Mouse (Mus musculus) gastrocnemius, postnatal 14 days (tissue): ENCODE data around the gene Ftl1. TPM values are rescaled to one million over a fixed set of nuclear protein-coding genes. Genes with fewer than 3 reads are reported as not detected.

Source experiments
- DNase-seq: peaks from one replicate; pipeline ENCODE4 v3.0.0; 2021; ENCODE audit warnings: mixed read lengths
- intact Hi-C: fragments of 180-260 bp; cut with DNase I; formaldehyde crosslinking; loops from one replicate; pipeline ENCODE4 v1.15.1; 2025; ENCODE audit warnings: low total_unique reads
- microRNA-seq, 2 experiments: library from miRNA; unstranded; fragments of <30 nt; microRNA quantifications; one replicate each; pipeline ENCODE4 v1.2.0; 2021
- total RNA-seq, 2 experiments: library from RNA; stranded (reverse); gene quantifications; 2 replicates each; pipeline ENCODE4 v1.2.3; 2021

The Ftl1 gene
- total RNA-seq, 2 experiments from 2014 or later, result 119 to 132 TPM

GRCm38 (mm10) chr7:45420615-45420919, 39.1 kb downstream of the Ftl1 start, which contains the start of gene Lhb:
Lhb (plus strand) TSS chr7:45420820.
- intact Hi-C loops, result no loop called here

GRCm38 (mm10) chr7:45419859-45420614, 39.6 kb downstream of the Ftl1 start:
- intact Hi-C loops, result no loop called here
- DNase-seq, result no peak

More at GRCm38 (mm10) chr7:45420615-45420919, 39.1 kb downstream of the Ftl1 start, which contains the start of gene Lhb:
- no peak for DNase-seq

- DNase-seq, result no peak
- intact Hi-C loops, result no loop called here
Observed at GRCm38 (mm10) chr7:45417962-45418492, 41.7 kb downstream of the Ftl1 start.

GRCm38 (mm10) chr7:45415636-45416035, 44.0 kb downstream of the Ftl1 start:
- intact Hi-C loops, result no loop called here
- no peak for DNase-seq

- intact Hi-C loops, result no loop called here
- no peak for DNase-seq
Observed at GRCm38 (mm10) chr7:45414740-45415224, 44.9 kb downstream of the Ftl1 start.

GRCm38 (mm10) chr7:45413864-45414739, 45.6 kb downstream of the Ftl1 start:
- DNase-seq, result no peak
- intact Hi-C loops, result no loop called here

GRCm38 (mm10) chr7:45413113-45413863, 46.4 kb downstream of the Ftl1 start, which contains the start of gene Ntf5:
Ntf5 (plus strand) TSS chr7:45413695.
- intact Hi-C loops, result no loop called here
- DNase-seq, result no peak

GRCm38 (mm10) chr7:45412421-45412820, 47.3 kb downstream of the Ftl1 start:
- intact Hi-C loops, result no loop called here
- peak; percentile 45 for DNase-seq

GRCm38 (mm10) chr7:45409497-45410163, 50.1 kb downstream of the Ftl1 start:
- DNase-seq, result no peak
- intact Hi-C loops, result no loop called here

GRCm38 (mm10) chr7:45408949-45409348, 50.7 kb downstream of the Ftl1 start:
- intact Hi-C loops, result no loop called here
- no peak for DNase-seq

- intact Hi-C loops, result no loop called here
Observed at GRCm38 (mm10) chr7:45408351-45408750, 51.3 kb downstream of the Ftl1 start.

More at GRCm38 (mm10) chr7:45408351-45408750, 51.3 kb downstream of the Ftl1 start:
- DNase-seq, result no peak

Small RNAs within 50 kb of the gene (microRNA-seq; reads per million reads assigned to microRNA genes)
- gene Gm22133, result 0 reads per million in 2 experiments

Other genes starting within 250 kb of the Ftl1 start
- gene Dkkl1, start 247.7 kb downstream of the Ftl1 start, total RNA-seq, result not detected
- gene Tead2, start 244.1 kb downstream of the Ftl1 start, total RNA-seq, result 10 to 100 TPM in 1 of 2 experiments, 1 to 10 TPM in 1; 7.1 to 10.9 TPM
- gene Cd37, start 220.8 kb downstream of the Ftl1 start, total RNA-seq, result 1 to 10 TPM; 1.4 to 1.5 TPM
- not detected for gene Slc6a16, start 218.8 kb downstream of the Ftl1 start, total RNA-seq
- not detected for gene Slc6a21, start 182.4 kb downstream of the Ftl1 start, total RNA-seq
- 10 to 100 TPM; 23.5 to 24.5 TPM for gene Trpm4, start 126.1 kb downstream of the Ftl1 start, total RNA-seq
- 100 to 1,000 TPM; 711 to 744 TPM for gene Hrc, start 124.6 kb downstream of the Ftl1 start, total RNA-seq
- under 1 TPM; 0.69 to 0.78 TPM for gene Ppfia3, start 92.9 kb downstream of the Ftl1 start, total RNA-seq
- gene Lin7b, start 89.3 kb downstream of the Ftl1 start, total RNA-seq, result 1 to 10 TPM in 1 of 2 experiments, under 1 TPM in 1; 0.49 to 1.6 TPM
- 10 to 100 TPM; 90.1 to 93.1 TPM for gene Snrnp70, start 64.1 kb downstream of the Ftl1 start, total RNA-seq
- 10 to 100 TPM; 39.6 to 44.1 TPM for gene Kcna7, start 54.2 kb downstream of the Ftl1 start, total RNA-seq
- 1 to 10 TPM; 2.3 to 2.6 TPM for gene Ntf5, start 46.2 kb downstream of the Ftl1 start, total RNA-seq
- gene Lhb, start 39.1 kb downstream of the Ftl1 start, total RNA-seq, result under 1 TPM in 1 of 2 experiments, not detected in 1; 0.35 TPM
- 100 to 1,000 TPM; 167 to 213 TPM for gene Gys1, start 25.0 kb downstream of the Ftl1 start, total RNA-seq
- 10 to 100 TPM; 20.3 to 23.7 TPM for gene Ruvbl2, start 21.8 kb downstream of the Ftl1 start, total RNA-seq
- 10 to 100 TPM; 20.1 to 22.4 TPM for gene Bax, start 7.0 kb upstream of the Ftl1 start, total RNA-seq
- not detected for gene Tulp2, start 22.0 kb upstream of the Ftl1 start, total RNA-seq
- 1 to 10 TPM; 6.0 to 6.2 TPM for gene Gm45808, start 26.9 kb upstream of the Ftl1 start, total RNA-seq
- 10 to 100 TPM in 1 of 2 experiments, 1 to 10 TPM in 1; 9.4 to 10.5 TPM for gene Dhdh, start 28.9 kb upstream of the Ftl1 start, total RNA-seq
- 100 to 1,000 TPM; 100 TPM for gene Nucb1, start 50.5 kb upstream of the Ftl1 start, total RNA-seq
- 10 to 100 TPM; 13.1 to 18.4 TPM for gene Ppp1r15a, start 66.4 kb upstream of the Ftl1 start, total RNA-seq
- 10 to 100 TPM in 1 of 2 experiments, 1 to 10 TPM in 1; 6.8 to 14.8 TPM for gene Plekha4, start 66.4 kb upstream of the Ftl1 start, total RNA-seq
- gene Hsd17b14, start 95.0 kb upstream of the Ftl1 start, total RNA-seq, result 1 to 10 TPM; 1.7 to 2.3 TPM
- gene Bcat2, start 110.3 kb upstream of the Ftl1 start, total RNA-seq, result 10 to 100 TPM; 37.2 to 37.8 TPM
- gene Fgf21, start 155.6 kb upstream of the Ftl1 start, total RNA-seq, result not detected
- under 1 TPM in 1 of 2 experiments, not detected in 1; 0.11 TPM for gene Fut1, start 157.4 kb upstream of the Ftl1 start, total RNA-seq
- under 1 TPM; 0.12 to 0.18 TPM for gene Izumo1, start 161.9 kb upstream of the Ftl1 start, total RNA-seq
- gene Rasip1, start 167.6 kb upstream of the Ftl1 start, total RNA-seq, result 10 to 100 TPM; 14.1 to 16.1 TPM
- 10 to 100 TPM; 60.3 to 85.3 TPM for gene Mamstr, start 180.1 kb upstream of the Ftl1 start, total RNA-seq
- under 1 TPM; 0.58 to 0.66 TPM for gene Fut2, start 206.5 kb upstream of the Ftl1 start, total RNA-seq
- under 1 TPM; 0.51 to 0.62 TPM for gene Ntn5, start 224.1 kb upstream of the Ftl1 start, total RNA-seq
- under 1 TPM; 0.18 to 0.31 TPM for gene Sec1, start 234.5 kb upstream of the Ftl1 start, total RNA-seq
- gene Car11, start 240.0 kb upstream of the Ftl1 start, total RNA-seq, result 1 to 10 TPM; 4.5 to 4.6 TPM
- 10 to 100 TPM; 20.6 to 32.8 TPM for gene Dbp, start 245.2 kb upstream of the Ftl1 start, total RNA-seq